Mouse (Mus musculus) cerebellum, adult 2 months (tissue): ENCODE data around the gene Gm10491.

Experiments used
- CTCF ChIP-seq: fragments of 200-500 bp; IDR thresholded peaks from 2 replicates; pipeline ENCODE4 v1.5.1; 2011; ENCODE audit warnings: low read depth, mild to moderate bottlenecking, control low read depth, low read length, moderate library complexity, borderline replicate concordance; ENCODE audit not compliant: insufficient read depth
- POLR2A ChIP-seq: fragments of 200-500 bp; IDR thresholded peaks from 2 replicates; pipeline ENCODE4 v1.6.1; 2011; ENCODE audit warnings: low read length, control low read depth, borderline replicate concordance; ENCODE audit not compliant: insufficient read depth

DNA sequence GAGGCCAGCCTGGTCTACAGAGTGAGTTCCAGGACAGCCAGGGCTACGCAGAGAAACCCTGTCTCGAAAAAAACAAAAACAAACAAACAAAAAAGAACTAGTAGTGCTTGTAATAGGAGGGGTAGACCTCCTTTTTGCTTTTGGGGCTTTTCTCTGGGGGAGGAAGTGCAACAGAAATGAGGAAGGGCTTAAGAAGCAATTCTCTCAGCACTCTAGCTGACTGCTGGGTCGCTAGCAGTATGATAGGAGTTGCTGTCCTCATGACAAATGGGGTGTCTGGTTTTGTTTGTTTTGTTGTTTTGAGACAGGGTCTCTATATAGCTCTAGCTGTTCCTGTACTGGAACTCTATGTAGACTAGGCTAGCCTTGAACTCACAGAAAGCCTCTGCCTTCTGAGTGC, 43.1 kb downstream of the Gm10491 start:
- no peak for TF ChIP-seq CTCF
- TF ChIP-seq POLR2A: no peak
